ENCODE assay signal across 34 mouse cellular contexts in the genomic region with DNA sequence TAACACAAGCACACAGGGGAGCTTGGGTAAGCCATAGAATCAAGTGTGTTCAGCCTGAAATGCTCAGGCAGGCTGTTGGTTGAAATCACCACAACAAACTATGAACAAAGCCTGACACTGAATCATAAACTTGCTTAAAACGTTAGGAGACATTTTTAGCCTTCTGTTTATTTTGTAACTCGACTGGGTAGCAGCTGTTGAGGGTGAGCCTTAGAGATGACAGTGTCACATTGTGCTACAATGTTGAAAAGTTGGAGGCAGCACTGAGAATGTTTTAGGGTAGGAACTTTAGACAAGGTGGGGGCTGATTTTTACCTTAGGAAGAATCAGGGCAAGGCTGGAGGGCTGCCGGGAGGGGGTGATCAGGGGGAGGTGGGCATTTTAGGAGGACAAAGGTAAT.
"Had no signal": no experiment of that assay in that cellular context is flagged by ENCODE, and none has a peak within 500 bp of the region (broad histone marks: within the 10 kb centered on the region; RNA-seq: fewer than 3 reads in every experiment).

No protein-coding gene starts in this region.

- H3K4me2 ChIP-seq: heart, embryonic 11.5 days; heart, embryonic 12.5 days; heart, embryonic 13.5 days; heart, embryonic 15.5 days; hindbrain, embryonic 12.5 days; hindbrain, embryonic 13.5 days; hindbrain, embryonic 14.5 days; hindbrain, embryonic 15.5 days; intestine, embryonic 15.5 days; kidney, embryonic 15.5 days had no signal

- H3K27me3 ChIP-seq: hindbrain, embryonic 12.5 days; hindbrain, embryonic 13.5 days; hindbrain, embryonic 15.5 days; intestine, embryonic 15.5 days had no signal

- H3K27ac ChIP-seq: heart, embryonic 10.5 days; heart, embryonic 13.5 days; heart, embryonic 15.5 days; hindbrain, embryonic 10.5 days; hindbrain, embryonic 12.5 days; hindbrain, embryonic 13.5 days; hindbrain, embryonic 14.5 days; hindbrain, embryonic 15.5 days; hindbrain, postnatal 0 days; intestine, embryonic 15.5 days; kidney, embryonic 15.5 days; kidney, postnatal 0 days; left cerebral cortex, adult 2 months had no signal

- H3K4me3 ChIP-seq: heart, embryonic 10.5 days; heart, embryonic 12.5 days; heart, embryonic 13.5 days; heart, embryonic 15.5 days; hindbrain, embryonic 10.5 days; hindbrain, embryonic 12.5 days; hindbrain, embryonic 13.5 days; hindbrain, embryonic 15.5 days; intestine, embryonic 15.5 days; kidney, embryonic 15.5 days; left cerebral cortex, adult 2 months had no signal

- ATAC-seq: hindbrain, embryonic 16.5 days; hindbrain, postnatal 0 days; inflammation-experienced regulatory T-cells, adult 6 months; intestine, embryonic 15.5 days; intestine, embryonic 16.5 days; intestine, postnatal 0 days had no signal

- H3K36me3 ChIP-seq: heart, embryonic 10.5 days; heart, embryonic 12.5 days; heart, embryonic 13.5 days; heart, embryonic 15.5 days; hindbrain, embryonic 10.5 days; hindbrain, embryonic 12.5 days; hindbrain, embryonic 13.5 days; hindbrain, embryonic 15.5 days; intestine, embryonic 15.5 days; kidney, embryonic 15.5 days had no signal

- DNase-seq: heart, postnatal 10 days; heart, postnatal 14 days; heart, postnatal 36 days; heart, postnatal 4 days; kidney, adult 11 months; kidney, adult 18-20 months; kidney, adult 2 months; kidney, adult 8-10 months; kidney, adult 9 months; kidney, postnatal 10 days; kidney, postnatal 14 days; kidney, postnatal 25 days; kidney, postnatal 36 days; kidney, postnatal 4 days; layer of hippocampus, postnatal 36 days had no signal
